Mouse (Mus musculus): ENCODE measurements around the gene Hk1. TPM values are rescaled to one million over a fixed set of nuclear protein-coding genes. Genes with fewer than 3 reads are reported as not detected.
A peak's percentile ranks its signal among the peaks of the same experiment; 100 is the strongest.
"Not testable (repeated sequence)": the region's sequence is repeated elsewhere in the genome, so short reads cannot be mapped to it uniquely, and the experiment has no call there.

Gene Hk1
- polyA plus RNA-seq, 1 experiment, result 10.0 TPM

DNA sequence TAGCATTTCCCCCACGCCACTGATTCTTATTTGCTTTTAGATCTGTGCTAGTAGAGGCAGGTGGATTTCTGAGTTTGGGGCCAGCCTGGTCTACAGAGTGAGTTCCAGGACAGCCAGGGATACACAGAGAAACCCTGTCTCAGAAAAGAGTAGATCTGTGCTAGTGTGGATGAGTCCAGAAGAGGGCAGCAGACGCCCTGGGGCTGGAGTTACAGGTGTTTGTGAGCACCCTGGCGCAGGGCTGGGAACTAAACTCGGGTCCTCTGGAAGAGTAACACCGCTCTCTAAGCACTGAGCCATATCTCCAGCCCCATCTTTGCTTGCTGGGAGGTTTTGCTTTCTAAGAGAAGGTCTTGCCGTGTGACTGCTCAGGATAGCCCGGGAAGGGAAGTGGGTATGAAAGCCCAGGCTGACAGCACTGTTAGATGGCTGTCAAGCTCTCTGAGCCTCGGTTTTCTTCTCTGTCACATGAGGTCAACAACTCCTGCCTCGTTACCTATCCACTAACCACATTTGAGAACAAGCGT, 50.8 kb downstream of the Hk1 start:
- Histone ChIP-seq H3K27ac (ENCODE audit: insufficient read depth, low read depth, low read length) (no peak overlapping the region), H3K36me3 (ENCODE audit: control insufficient read depth, insufficient read depth, low read length) (no peaks in the 10 kb centered on the region), H3K4me3 (ENCODE audit: low read depth, low read length) (no peak overlapping the region), H3K4me1 (ENCODE audit: control insufficient read depth, insufficient read depth, insufficient read length, low read length) (peaks cover 12% of the 10 kb centered on the region), H3K27me3 (ENCODE audit: control insufficient read depth, insufficient read depth, low read length) (no peaks in the 10 kb centered on the region)
- 87% methylated on average over 10 of the region's 10 CpGs for WGBS
- TF ChIP-seq POLR2A (IDR thresholded peaks at IDR 0.05; ENCODE audit: low read depth, low read length), result no peak
- 0 out of 2 replicates have a peak, but pooled peaks have one; percentile 8 for TF ChIP-seq CTCF (IDR thresholded peaks at IDR 0.05; ENCODE audit: extremely low read depth, insufficient read length, insufficient replicate concordance, low read depth, low read length)

DNA sequence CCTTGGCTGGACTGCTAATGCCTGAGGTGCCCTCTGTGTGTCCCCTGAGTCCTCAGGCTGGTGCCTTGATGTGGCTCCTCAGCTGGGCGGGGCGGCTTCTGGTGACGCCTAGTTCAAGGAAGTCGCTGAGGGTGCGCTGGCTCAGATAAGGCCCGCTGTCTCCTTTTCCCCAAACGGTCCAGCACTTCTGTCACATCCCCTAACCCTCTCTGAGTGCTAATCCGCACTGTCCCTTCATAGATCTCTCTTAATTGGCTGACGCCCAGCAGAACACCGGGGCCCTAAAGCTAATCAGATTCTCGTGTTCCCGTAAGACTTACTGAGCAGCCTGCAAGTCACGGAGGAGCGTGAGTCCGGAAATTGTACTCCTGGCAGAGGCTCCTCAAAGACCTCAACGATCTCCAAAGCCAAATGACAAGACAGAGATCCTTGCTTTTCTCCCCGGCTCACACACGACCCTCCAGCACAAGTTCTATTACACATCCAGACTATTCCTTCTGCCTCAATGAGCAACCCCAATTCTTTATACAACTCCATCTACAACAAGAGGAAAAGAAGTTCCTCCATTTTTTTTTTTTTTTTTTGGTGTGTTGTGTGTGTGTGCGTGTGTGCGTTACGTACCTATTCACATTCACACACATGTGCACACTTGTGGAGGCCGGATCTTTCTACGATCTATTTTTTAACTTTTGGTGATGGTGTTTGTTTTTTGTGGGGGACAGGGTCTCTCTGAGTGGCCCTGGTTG, 52.0 kb downstream of the Hk1 start:
- Histone ChIP-seq H3K36me3 (ENCODE audit: control insufficient read depth, insufficient read depth, low read length) (no peaks in the 10 kb centered on the region), H3K27me3 (ENCODE audit: control insufficient read depth, insufficient read depth, low read length) (no peaks in the 10 kb centered on the region), H3K4me3 (ENCODE audit: low read depth, low read length) (peak overlapping the region; percentile 13), H3K4me1 (ENCODE audit: control insufficient read depth, insufficient read depth, insufficient read length, low read length) (peaks cover 12% of the 10 kb centered on the region), H3K27ac (ENCODE audit: insufficient read depth, low read depth, low read length) (no peak overlapping the region)
- WGBS, result 40% methylated on average over 23 of the region's 23 CpGs
- TF ChIP-seq POLR2A (IDR thresholded peaks at IDR 0.05; ENCODE audit: low read depth, low read length) (no peak), CTCF (IDR thresholded peaks at IDR 0.05; ENCODE audit: extremely low read depth, insufficient read length, insufficient replicate concordance, low read depth, low read length) (no peak)

DNA sequence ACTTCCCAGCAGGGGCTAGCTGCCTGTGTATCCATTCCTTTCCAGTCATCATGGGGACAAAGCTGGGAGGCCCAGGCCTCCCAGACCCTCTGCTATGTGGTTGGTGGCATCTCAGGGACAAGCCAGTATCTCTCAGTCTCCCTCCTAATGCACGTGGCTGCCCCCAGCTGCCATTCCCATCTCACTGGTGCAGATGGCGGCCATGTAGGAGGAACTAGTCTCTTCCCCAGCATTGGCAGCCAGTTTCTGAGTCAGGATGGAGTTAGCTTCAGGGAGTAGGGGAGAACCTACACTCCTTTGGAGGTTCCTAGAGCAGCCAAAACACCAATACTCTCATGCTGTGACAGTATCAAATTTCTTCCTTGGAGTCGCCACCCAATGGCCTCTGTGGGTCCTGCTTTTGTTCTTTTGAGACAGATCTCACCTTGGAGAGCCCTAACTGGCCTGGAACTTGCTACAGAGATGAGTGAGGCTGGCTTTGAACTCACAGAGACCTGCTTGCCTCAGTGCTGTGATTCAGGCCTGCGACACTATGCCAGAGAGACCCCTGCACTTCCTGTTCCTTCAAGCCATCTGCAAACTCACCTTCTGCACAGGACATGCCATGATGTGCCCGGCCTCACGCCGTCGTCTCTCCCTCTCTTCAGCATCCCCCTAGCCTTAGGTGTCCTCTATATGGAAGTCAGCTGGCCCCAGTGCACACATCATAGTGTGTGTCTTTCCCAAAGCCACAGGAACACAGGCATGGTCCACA, 52.7 kb downstream of the Hk1 start:
- Histone ChIP-seq H3K4me1 (ENCODE audit: control insufficient read depth, insufficient read depth, insufficient read length, low read length) (peaks cover 6% of the 10 kb centered on the region), H3K36me3 (ENCODE audit: control insufficient read depth, insufficient read depth, low read length) (no peaks in the 10 kb centered on the region), H3K27me3 (ENCODE audit: control insufficient read depth, insufficient read depth, low read length) (no peaks in the 10 kb centered on the region), H3K27ac (ENCODE audit: insufficient read depth, low read depth, low read length) (no peak overlapping the region), H3K4me3 (ENCODE audit: low read depth, low read length) (peak overlapping the region; percentile 13)
- 80% methylated on average over 8 of the region's 8 CpGs for WGBS
- TF ChIP-seq POLR2A (IDR thresholded peaks at IDR 0.05; ENCODE audit: low read depth, low read length) (no peak), CTCF (IDR thresholded peaks at IDR 0.05; ENCODE audit: extremely low read depth, insufficient read length, insufficient replicate concordance, low read depth, low read length) (no peak)

DNA sequence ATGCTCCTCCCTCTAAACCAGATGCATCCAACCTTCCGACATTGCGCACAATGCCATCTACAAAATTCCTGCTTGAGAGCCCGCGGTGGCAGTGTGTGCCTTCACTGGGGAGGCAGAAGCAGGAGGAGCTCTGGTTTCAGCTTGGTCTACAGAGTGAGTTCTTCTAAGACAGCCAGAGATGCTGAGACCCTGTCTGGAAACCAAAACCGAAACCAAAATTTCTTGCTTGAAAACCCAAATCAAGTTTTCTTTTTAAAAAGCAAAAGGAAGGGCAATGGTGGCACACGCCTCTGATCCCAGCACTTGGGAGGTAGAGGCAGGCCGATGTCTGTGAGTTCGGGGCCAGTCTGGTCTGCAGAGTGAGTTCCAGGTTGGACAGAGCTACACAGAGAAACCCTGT, 53.7 kb downstream of the Hk1 start:
- H3K36me3 ChIP-seq (ENCODE audit: control insufficient read depth, insufficient read depth, low read length), result no peaks in the 10 kb centered on the region
- no peaks in the 10 kb centered on the region for H3K27me3 ChIP-seq (ENCODE audit: control insufficient read depth, insufficient read depth, low read length)
- H3K4me3 ChIP-seq (ENCODE audit: low read depth, low read length), result no peak overlapping the region; the same call in 1 of the 2 replicates
- no peak overlapping the region for H3K27ac ChIP-seq (ENCODE audit: insufficient read depth, low read depth, low read length)
- peaks cover 6% of the 10 kb centered on the region for H3K4me1 ChIP-seq (ENCODE audit: control insufficient read depth, insufficient read depth, insufficient read length, low read length)
- 86% methylated on average over 8 of the region's 8 CpGs for WGBS
- TF ChIP-seq CTCF (IDR thresholded peaks at IDR 0.05; ENCODE audit: extremely low read depth, insufficient read length, insufficient replicate concordance, low read depth, low read length) (no peak), POLR2A (IDR thresholded peaks at IDR 0.05; ENCODE audit: low read depth, low read length) (no peak)

DNA sequence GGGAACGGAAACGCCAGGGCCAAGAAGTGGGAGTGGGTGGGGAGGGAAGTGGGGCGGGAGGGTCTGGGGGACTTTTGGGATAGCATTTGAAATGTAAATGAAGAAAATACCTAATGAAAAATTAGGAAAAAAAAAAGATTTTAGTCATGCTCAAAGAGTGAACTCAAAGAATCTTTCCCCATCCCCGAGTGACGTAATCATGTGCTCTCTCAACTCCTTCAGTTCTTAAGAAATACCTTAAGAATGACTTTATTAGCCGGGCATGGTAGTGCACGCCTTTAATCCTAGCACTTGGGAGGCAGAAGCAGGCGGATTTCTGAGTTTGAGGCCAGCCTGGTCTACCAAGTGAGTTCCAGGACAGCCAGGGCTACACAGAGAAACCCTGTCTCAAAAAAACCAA, 56.9 kb downstream of the Hk1 start:
- 86% methylated on average over 8 of the region's 8 CpGs for WGBS
- not testable (repeated sequence) for H3K27me3 ChIP-seq (ENCODE audit: control insufficient read depth, insufficient read depth, low read length); H3K27ac ChIP-seq (ENCODE audit: insufficient read depth, low read depth, low read length); H3K36me3 ChIP-seq (ENCODE audit: control insufficient read depth, insufficient read depth, low read length); H3K4me3 ChIP-seq (ENCODE audit: low read depth, low read length)
- peaks cover 13% of the 10 kb centered on the region for H3K4me1 ChIP-seq (ENCODE audit: control insufficient read depth, insufficient read depth, insufficient read length, low read length)

DNA sequence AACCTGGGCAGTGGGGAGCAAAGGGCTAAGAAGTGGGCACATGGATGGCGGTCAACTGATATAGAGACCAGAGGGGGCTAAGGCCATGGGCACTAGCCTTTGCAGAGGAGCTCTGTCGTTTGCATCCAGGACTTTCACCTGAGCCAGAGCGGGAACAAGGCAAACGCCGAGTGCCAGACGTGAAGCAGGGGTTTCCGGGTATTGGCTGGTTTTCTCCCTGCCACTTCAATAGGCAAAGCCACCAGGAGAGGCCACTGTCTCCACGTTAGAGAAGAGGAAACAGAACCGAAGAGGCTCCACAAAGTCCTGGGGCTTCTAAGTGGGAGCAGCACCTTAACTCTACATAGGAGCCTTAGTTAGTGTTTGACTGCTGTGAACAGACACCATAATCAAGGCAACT, 58.3 kb downstream of the Hk1 start:
- Histone ChIP-seq H3K4me3 (ENCODE audit: low read depth, low read length) (no peak overlapping the region), H3K27me3 (ENCODE audit: control insufficient read depth, insufficient read depth, low read length) (no peaks in the 10 kb centered on the region), H3K4me1 (ENCODE audit: control insufficient read depth, insufficient read depth, insufficient read length, low read length) (peaks cover 8% of the 10 kb centered on the region), H3K36me3 (ENCODE audit: control insufficient read depth, insufficient read depth, low read length) (no peaks in the 10 kb centered on the region), H3K27ac (ENCODE audit: insufficient read depth, low read depth, low read length) (no peak overlapping the region)
- 45% methylated on average over 9 of the region's 9 CpGs for WGBS
- no peak for TF ChIP-seq POLR2A (IDR thresholded peaks at IDR 0.05; ENCODE audit: low read depth, low read length)
- peak; percentile 12; the same call in 1 of the 2 replicates for TF ChIP-seq CTCF (IDR thresholded peaks at IDR 0.05; ENCODE audit: extremely low read depth, insufficient read length, insufficient replicate concordance, low read depth, low read length)

DNA sequence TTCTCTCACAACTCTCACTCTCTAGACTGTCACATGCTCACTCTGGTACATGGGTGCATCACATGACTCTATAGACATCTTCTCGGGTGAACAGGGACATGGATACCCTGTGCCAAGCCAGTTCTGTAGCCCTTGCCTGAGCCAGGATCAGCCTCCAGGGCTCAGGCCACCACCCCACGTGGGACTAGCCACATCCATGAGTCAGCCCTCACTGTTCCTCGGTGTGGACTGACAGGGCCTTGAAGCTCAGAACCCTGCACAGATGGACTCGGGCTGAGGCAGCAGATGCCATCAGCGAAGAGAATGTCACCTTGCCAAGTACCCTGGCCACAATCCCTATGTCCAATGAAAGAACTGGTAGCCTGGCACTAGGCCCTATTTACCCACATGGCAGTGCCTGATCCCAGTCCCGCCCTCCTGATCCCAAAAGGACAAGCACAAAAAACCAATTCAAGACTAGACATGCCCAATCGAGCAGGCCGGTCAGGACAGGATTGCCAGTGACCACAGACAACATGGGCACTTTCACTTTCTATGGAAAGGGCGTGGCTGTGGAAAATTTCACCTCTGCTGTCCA, 59.2 kb downstream of the Hk1 start:
- no peak overlapping the region for H3K4me3 ChIP-seq (ENCODE audit: low read depth, low read length)
- TF ChIP-seq POLR2A (IDR thresholded peaks at IDR 0.05; ENCODE audit: low read depth, low read length) (no peak), CTCF (IDR thresholded peaks at IDR 0.05; ENCODE audit: extremely low read depth, insufficient read length, insufficient replicate concordance, low read depth, low read length) (no peak)
- WGBS, result 73% methylated on average over 9 of the region's 9 CpGs
- H3K36me3 ChIP-seq (ENCODE audit: control insufficient read depth, insufficient read depth, low read length), result no peaks in the 10 kb centered on the region
- no peaks in the 10 kb centered on the region for H3K27me3 ChIP-seq (ENCODE audit: control insufficient read depth, insufficient read depth, low read length)
- peaks cover 8% of the 10 kb centered on the region; the same call in 1 of the 2 replicates for H3K4me1 ChIP-seq (ENCODE audit: control insufficient read depth, insufficient read depth, insufficient read length, low read length)
- H3K27ac ChIP-seq (ENCODE audit: insufficient read depth, low read depth, low read length), result no peak overlapping the region

Measured in small intestine, adult 2 months (tissue).